Mouse (Mus musculus) activated CD4-positive, CD25-positive, alpha-beta regulatory T cell, adult 4 months (primary cell): ENCODE results near the gene Olfr99. TPM values are rescaled to one million over a fixed set of nuclear protein-coding genes. Genes with fewer than 3 reads are reported as not detected.
"Not testable (repeated sequence)": the region's sequence is repeated elsewhere in the genome, so short reads cannot be mapped to it uniquely, and the experiment has no call there.

Source experiments
- ATAC-seq: one replicate; pipeline ENCODE4 v1.8.0; 2017
- polyA plus RNA-seq, 2 experiments: library from polyadenylated mRNA; unstranded; fragments of 100-300 nt; shearing (Covaris generic); gene quantifications; one replicate each; pipeline ENCODE4 v1.2.1; 2017

Gene Olfr99
- polyA plus RNA-seq = 1 to 10 TPM; 5.1 to 5.7 TPM

- ATAC-seq = no peak
These were observed at the start of gene Olfr99 for GRCm38 (mm10) chr17:37283360-37283759. Gene Olfr99, minus strand, starts transcription at chr17:37283460.

- no peak for ATAC-seq
These were observed 33.7 kb upstream of the Olfr99 start, which contains the start of gene Olfr102 for GRCm38 (mm10) chr17:37316954-37317353. Gene Olfr102, minus strand, starts transcription at chr17:37317054.

- no peak for ATAC-seq
These were observed 27.0 kb upstream of the Olfr99 start for GRCm38 (mm10) chr17:37310146-37310699.

GRCm38 (mm10) chr17:37308483-37308882 is 25.2 kb upstream of the Olfr99 start:
- ATAC-seq = no peak

GRCm38 (mm10) chr17:37304213-37304612 is 21.0 kb upstream of the Olfr99 start, which contains the start of gene Olfr101:
Gene Olfr101, minus strand, starts transcription at chr17:37304313.
- ATAC-seq = no peak

- ATAC-seq = no peak
These were observed 2.9 kb downstream of the Olfr99 start for GRCm38 (mm10) chr17:37280331-37280730.

GRCm38 (mm10) chr17:37276573-37276972 is 6.7 kb downstream of the Olfr99 start:
- no peak for ATAC-seq

- no peak for ATAC-seq
These were observed 7.5 kb downstream of the Olfr99 start for GRCm38 (mm10) chr17:37275626-37276248.

GRCm38 (mm10) chr17:37270702-37271092 is 12.6 kb downstream of the Olfr99 start:
- peak; percentile 88 for ATAC-seq

GRCm38 (mm10) chr17:37270058-37270701 is 13.1 kb downstream of the Olfr99 start, which contains the start of gene H2-M3:
Gene H2-M3, plus strand, starts transcription at chr17:37270220.
- peak; percentile 81 for ATAC-seq

GRCm38 (mm10) chr17:37263626-37264025 is 19.6 kb downstream of the Olfr99 start, which contains the start of gene Olfr98:
Gene Olfr98, minus strand, starts transcription at chr17:37263749.
- no peak for ATAC-seq

GRCm38 (mm10) chr17:37250544-37250943 is 32.7 kb downstream of the Olfr99 start:
- peak; percentile 37 for ATAC-seq

GRCm38 (mm10) chr17:37249460-37249859 is 33.8 kb downstream of the Olfr99 start:
- no peak for ATAC-seq

GRCm38 (mm10) chr17:37246715-37247114 is 36.5 kb downstream of the Olfr99 start:
- ATAC-seq = peak; percentile 99

GRCm38 (mm10) chr17:37242198-37242597 is 41.1 kb downstream of the Olfr99 start:
- no peak for ATAC-seq

- ATAC-seq = not testable (repeated sequence)
These were observed 46.0 kb downstream of the Olfr99 start, which contains the start of gene Olfr97 for GRCm38 (mm10) chr17:37237230-37237629. Gene Olfr97, minus strand, starts transcription at chr17:37237330.

Other genes starting within 250 kb of the Olfr99 start
- gene Gabbr1, start 237.5 kb downstream of the Olfr99 start, polyA plus RNA-seq = 1 to 10 TPM; 5.0 to 6.2 TPM
- gene Olfr90, start 195.0 kb downstream of the Olfr99 start, polyA plus RNA-seq = under 1 TPM in 1 of 2 experiments, not detected in 1; 0.19 TPM
- not detected for gene Olfr91, start 185.2 kb downstream of the Olfr99 start, polyA plus RNA-seq
- gene Olfr92, start 163.4 kb downstream of the Olfr99 start, polyA plus RNA-seq = not detected
- not detected for gene Olfr93, start 122.0 kb downstream of the Olfr99 start, polyA plus RNA-seq
- under 1 TPM in 1 of 2 experiments, not detected in 1; 0.75 TPM for gene Ubd, start 89.6 kb downstream of the Olfr99 start, polyA plus RNA-seq
- not detected for gene Olfr94, start 82.5 kb downstream of the Olfr99 start, polyA plus RNA-seq
- gene Olfr95, start 70.3 kb downstream of the Olfr99 start, polyA plus RNA-seq = not detected
- gene Olfr96, start 63.3 kb downstream of the Olfr99 start, polyA plus RNA-seq = not detected
- not detected for gene Olfr97, start 46.1 kb downstream of the Olfr99 start, polyA plus RNA-seq
- 1 to 10 TPM in 1 of 2 experiments, under 1 TPM in 1; 0.54 to 1.0 TPM for gene Olfr98, start 19.7 kb downstream of the Olfr99 start, polyA plus RNA-seq
- 100 to 1,000 TPM in 1 of 2 experiments, 10 to 100 TPM in 1; 94.0 to 120 TPM for gene H2-M3, start 13.2 kb downstream of the Olfr99 start, polyA plus RNA-seq
- gene Olfr101, start 20.9 kb upstream of the Olfr99 start, polyA plus RNA-seq = under 1 TPM in 1 of 2 experiments, not detected in 1; 0.15 TPM
- gene Olfr102, start 33.6 kb upstream of the Olfr99 start, polyA plus RNA-seq = under 1 TPM in 1 of 2 experiments, not detected in 1; 0.33 TPM
- gene Olfr103, start 56.2 kb upstream of the Olfr99 start, polyA plus RNA-seq = not detected
- gene Olfr104-ps, start 76.1 kb upstream of the Olfr99 start, polyA plus RNA-seq = not detected
- not detected for gene Olfr105-ps, start 95.6 kb upstream of the Olfr99 start, polyA plus RNA-seq
- gene Olfr106-ps, start 106.9 kb upstream of the Olfr99 start, polyA plus RNA-seq = not detected
- gene Olfr107, start 115.8 kb upstream of the Olfr99 start, polyA plus RNA-seq = under 1 TPM in 1 of 2 experiments, not detected in 1; 0.12 TPM
- not detected for gene Olfr108, start 162.0 kb upstream of the Olfr99 start, polyA plus RNA-seq
- not detected for gene Olfr109, start 175.5 kb upstream of the Olfr99 start, polyA plus RNA-seq
- gene H2-M2, start 200.1 kb upstream of the Olfr99 start, polyA plus RNA-seq = not detected
- gene Olfr110, start 209.0 kb upstream of the Olfr99 start, polyA plus RNA-seq = not detected
- not detected for gene Olfr111, start 224.6 kb upstream of the Olfr99 start, polyA plus RNA-seq